In genomic region chr11:7040801-7041200, GRCm38 (mm10) we compare ENCODE assay signal across 16 mouse cellular contexts.
"Had no signal": no experiment of that assay in that cellular context is flagged by ENCODE, and none has a peak within 500 bp of the region (broad histone marks: within the 10 kb centered on the region; RNA-seq: fewer than 3 reads in every experiment).

No protein-coding gene starts in this region.

- H3K4me1 ChIP-seq: neural tube, embryonic 13.5 days; neural tube, embryonic 15.5 days; stomach, embryonic 15.5 days had no signal

- H3K27me3 ChIP-seq: neural tube, embryonic 13.5 days; neural tube, embryonic 15.5 days; stomach, embryonic 15.5 days had no signal

- DNase-seq: retina, postnatal 1 day; right cerebral cortex, adult 18-20 months; right cerebral cortex, postnatal 14 days; right cerebral cortex, postnatal 25 days; right cerebral cortex, postnatal 4 days; spleen, adult 18-20 months; thymus, adult 18-20 months; thymus, adult 2 months; thymus, postnatal 14 days; thymus, postnatal 25 days; thymus, postnatal 36 days; thymus, postnatal 4 days had no signal

- H3K9ac ChIP-seq: neural tube, embryonic 13.5 days; neural tube, embryonic 15.5 days; stomach, embryonic 15.5 days had no signal

- H3K27ac ChIP-seq: neural tube, embryonic 13.5 days; neural tube, embryonic 15.5 days; stomach, embryonic 15.5 days; stomach, postnatal 0 days had no signal

- H3K36me3 ChIP-seq: neural tube, embryonic 13.5 days; neural tube, embryonic 15.5 days; stomach, embryonic 15.5 days had no signal

- H3K4me2 ChIP-seq: neural tube, embryonic 13.5 days; neural tube, embryonic 15.5 days; stomach, embryonic 15.5 days had no signal

- H3K9me3 ChIP-seq: neural tube, embryonic 13.5 days; neural tube, embryonic 15.5 days; stomach, embryonic 15.5 days had no signal

- H3K4me3 ChIP-seq: neural tube, embryonic 13.5 days; neural tube, embryonic 15.5 days; stomach, embryonic 15.5 days had no signal
